Mouse (Mus musculus) spleen, adult 2 months (tissue): Measurements from ENCODE around the gene Gm49368. TPM values are rescaled to one million over a fixed set of nuclear protein-coding genes. Genes with fewer than 3 reads are reported as not detected.
A peak's percentile ranks its signal among the peaks of the same experiment; 100 is the strongest.

Experiments used
- DNase-seq, 2 experiments: peaks; one replicate each; pipeline versions ENCODE4 v3.0.0 to v3.0.0-alpha.2; 2012 to 2021; ENCODE audit warnings: low spot score in 2 of 2, low read depth in 1 of 2
- H3K27ac ChIP-seq: fragments of 200-500 bp; 2 replicates; pipeline ENCODE4 v1.5.1; 2012; ENCODE audit warnings: low read length, inconsistent platforms; ENCODE audit not compliant: insufficient read depth
- H3K27me3 ChIP-seq: fragments of 200-500 bp; 2 replicates; pipeline ENCODE4 v1.6.1; 2012; ENCODE audit warnings: mild to moderate bottlenecking, moderate library complexity, low read length, inconsistent platforms; ENCODE audit not compliant: control insufficient read depth, insufficient read depth
- H3K36me3 ChIP-seq: fragments of 200-500 bp; 2 replicates; pipeline ENCODE4 v1.6.1; 2012; ENCODE audit warnings: mild to moderate bottlenecking, low read length, inconsistent platforms; ENCODE audit not compliant: control insufficient read depth, insufficient read depth
- H3K4me1 ChIP-seq: fragments of 200-500 bp; 2 replicates; pipeline ENCODE4 v1.6.1; 2011; ENCODE audit warnings: inconsistent platforms; ENCODE audit not compliant: control insufficient read depth, insufficient read depth, insufficient read length
- H3K4me3 ChIP-seq: fragments of 200-500 bp; 2 replicates; pipeline ENCODE4 v1.5.1; 2011; ENCODE audit warnings: mild to moderate bottlenecking, inconsistent platforms; ENCODE audit not compliant: insufficient read depth, insufficient read length; ENCODE audit errors: extremely low read depth
- CTCF ChIP-seq: fragments of 200-500 bp; IDR thresholded peaks from 2 replicates; pipeline ENCODE4 v1.5.1; 2011; ENCODE audit warnings: mild to moderate bottlenecking, inconsistent platforms; ENCODE audit not compliant: insufficient read depth, insufficient read length, insufficient replicate concordance; ENCODE audit errors: extremely low read depth
- POLR2A ChIP-seq: fragments of 200-500 bp; IDR thresholded peaks from 2 replicates; pipeline ENCODE4 v1.6.1; 2011; ENCODE audit warnings: low read depth, low read length, inconsistent platforms
- WGBS: fragments of 180-500 bp; shearing (Covaris S2); methylation state at CpG from one replicate; pipeline ENCODE4 v1.1.7; 2018; 5-methylcytosine and 5-hydroxymethylcytosine counted together
- polyA plus RNA-seq: library from polyadenylated mRNA; depleted of rRNA; stranded (reverse); fragments of >200 nt; gene quantifications from 2 replicates; pipeline ENCODE4 v1.2.3, GENCODE M21; 2012

Gene Gm49368
- polyA plus RNA-seq, 1 experiment: 0.61 TPM

DNA sequence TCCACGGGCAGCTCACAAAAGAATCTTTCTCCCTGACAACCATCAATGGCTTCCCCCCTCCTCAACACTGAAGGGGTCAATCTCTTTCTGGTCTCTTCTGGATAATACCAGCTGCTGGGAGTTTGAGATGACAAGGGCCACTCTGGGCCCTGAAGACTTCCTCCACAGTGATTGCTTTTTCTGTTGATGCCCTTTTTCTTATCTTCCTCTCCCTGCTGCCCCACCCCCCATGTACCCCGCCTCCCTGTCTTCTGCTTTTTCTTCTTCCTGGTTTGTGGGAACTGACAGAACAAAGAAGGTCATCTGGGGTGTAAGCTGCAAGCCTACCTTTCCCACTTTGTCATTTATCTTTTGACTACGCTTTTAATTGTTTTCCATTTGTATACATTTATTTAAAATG is 5.4 kb downstream of the Gm49368 start:
- peak in 1 of 2 experiments; percentile 53 for DNase-seq
- Histone ChIP-seq H3K36me3 (no peaks in the 10 kb centered on the region), H3K4me3 (no peak overlapping the region), H3K4me1 (peaks cover 14% of the 10 kb centered on the region; the same call in 1 of the 2 replicates), H3K27me3 (no peaks in the 10 kb centered on the region), H3K27ac (0 out of 2 replicates have a peak overlapping the region, but pooled peaks have one; percentile 3)
- 40% methylated on average over 3 of the region's 3 CpGs for WGBS
- TF ChIP-seq POLR2A (no peak), CTCF (no peak)

DNA sequence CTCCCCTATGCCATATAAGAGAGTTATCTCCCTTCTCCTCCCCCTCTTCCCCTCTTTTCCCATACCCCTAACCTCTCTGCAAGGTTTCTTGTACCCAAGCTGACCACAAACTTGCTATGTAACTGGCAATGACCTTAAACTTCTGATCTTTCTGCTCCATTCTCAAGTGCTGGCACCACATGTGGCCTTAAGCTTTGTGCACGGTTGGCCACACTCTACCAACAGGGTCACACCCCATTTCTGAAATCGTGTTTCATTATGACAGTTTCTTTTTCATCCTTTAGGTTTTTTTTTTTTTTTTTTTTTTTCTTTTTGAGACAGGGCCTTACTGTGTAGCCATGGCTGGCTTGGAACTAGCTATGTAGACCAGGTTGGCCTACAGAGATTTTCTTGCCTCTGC is 7.4 kb downstream of the Gm49368 start:
- TF ChIP-seq POLR2A (no peak), CTCF (no peak)
- WGBS: 19% methylated on average over 2 of the region's 2 CpGs
- H3K27ac ChIP-seq: no peak overlapping the region
- H3K36me3 ChIP-seq: no peaks in the 10 kb centered on the region
- peaks cover 13% of the 10 kb centered on the region; the same call in 1 of the 2 replicates for H3K4me1 ChIP-seq
- H3K27me3 ChIP-seq: no peaks in the 10 kb centered on the region
- H3K4me3 ChIP-seq: no peak overlapping the region
- no peak for DNase-seq

DNA sequence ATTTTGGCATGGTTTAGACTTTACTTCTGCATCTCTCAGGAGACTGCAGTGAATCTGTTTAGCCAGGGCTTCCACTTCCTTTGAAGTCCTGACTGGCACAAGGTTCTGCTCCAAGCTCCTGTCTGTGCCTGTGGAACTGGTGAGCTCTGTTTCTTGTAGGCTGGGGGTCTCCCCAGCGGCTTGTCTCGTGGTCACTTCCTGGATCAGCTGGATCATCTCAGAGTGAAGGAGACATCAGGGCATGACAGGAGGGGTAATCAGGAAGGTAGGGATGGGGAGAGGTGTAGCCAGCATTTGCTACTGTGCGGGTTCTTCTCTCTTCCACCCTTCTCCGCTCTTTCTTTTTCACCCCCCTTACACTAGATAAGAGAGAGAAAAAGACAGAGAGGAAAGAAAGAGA is 9.3 kb downstream of the Gm49368 start:
- H3K36me3 ChIP-seq: no peaks in the 10 kb centered on the region
- H3K4me3 ChIP-seq: no peak overlapping the region
- TF ChIP-seq POLR2A (no peak), CTCF (no peak)
- no peak for DNase-seq
- 82% methylated on average over 4 of the region's 4 CpGs for WGBS
- H3K27ac ChIP-seq: no peak overlapping the region
- H3K4me1 ChIP-seq: peaks cover 11% of the 10 kb centered on the region; the same call in 1 of the 2 replicates
- H3K27me3 ChIP-seq: no peaks in the 10 kb centered on the region

GRCm38 (mm10) chr7:128080012-128080411 is 17.5 kb downstream of the Gm49368 start:
- TF ChIP-seq CTCF: no peak
- TF ChIP-seq POLR2A: no peak
- no peaks in the 10 kb centered on the region for H3K36me3 ChIP-seq
- no peak overlapping the region for H3K27ac ChIP-seq

GRCm38 (mm10) chr7:128089141-128089540 is 26.7 kb downstream of the Gm49368 start:
- H3K27me3 ChIP-seq: no peaks in the 10 kb centered on the region
- H3K36me3 ChIP-seq: no peaks in the 10 kb centered on the region
- TF ChIP-seq CTCF (no peak), POLR2A (no peak)
- no peak overlapping the region for H3K27ac ChIP-seq
- no peaks in the 10 kb centered on the region for H3K4me1 ChIP-seq
- DNase-seq: no peak
- no peak overlapping the region for H3K4me3 ChIP-seq
- WGBS: 25% methylated on average over 7 of the region's 7 CpGs

More at GRCm38 (mm10) chr7:128080012-128080411, 17.5 kb downstream of the Gm49368 start:
- WGBS: 79% methylated on average over 8 of the region's 8 CpGs
- no peaks in the 10 kb centered on the region for H3K27me3 ChIP-seq
- H3K4me3 ChIP-seq: no peak overlapping the region
- no peak for DNase-seq
- H3K4me1 ChIP-seq: no peaks in the 10 kb centered on the region; the same call in 1 of the 2 replicates

- no peak for DNase-seq
- Histone ChIP-seq H3K36me3 (no peaks in the 10 kb centered on the region), H3K27me3 (no peaks in the 10 kb centered on the region), H3K27ac (no peak overlapping the region), H3K4me1 (no peaks in the 10 kb centered on the region; the same call in 1 of the 2 replicates), H3K4me3 (no peak overlapping the region)
- TF ChIP-seq POLR2A (no peak), CTCF (no peak)
- 71% methylated on average over 1 of the region's 1 CpGs for WGBS
Measured at GRCm38 (mm10) chr7:128098135-128098534, 35.7 kb downstream of the Gm49368 start.

- H3K4me3 ChIP-seq: no peak overlapping the region
Measured at GRCm38 (mm10) chr7:128100742-128101357, 38.4 kb downstream of the Gm49368 start.

More at GRCm38 (mm10) chr7:128100742-128101357, 38.4 kb downstream of the Gm49368 start:
- Histone ChIP-seq H3K27ac (no peak overlapping the region), H3K27me3 (no peaks in the 10 kb centered on the region), H3K36me3 (no peaks in the 10 kb centered on the region), H3K4me1 (peaks cover 2% of the 10 kb centered on the region; the same call in 1 of the 2 replicates)
- no peak for TF ChIP-seq CTCF
- no peak for TF ChIP-seq POLR2A
- peak in 1 of 2 experiments; percentile 5 for DNase-seq
- 16% methylated on average over 2 of the region's 2 CpGs for WGBS
